Mouse (Mus musculus): ENCODE data around the gene Cavin1. TPM values are rescaled to one million over a fixed set of nuclear protein-coding genes. Genes with fewer than 3 reads are reported as not detected.

Gene Cavin1
- total RNA-seq, 2 experiments from 2014 or later = 192 to 214 TPM

GRCm38 (mm10) chr11:100916432-100916971, 54.2 kb downstream of the Cavin1 start:
- no peak for DNase-seq

- no peak for DNase-seq
Observed at GRCm38 (mm10) chr11:100915063-100915462, 55.6 kb downstream of the Cavin1 start.

- no peak for DNase-seq
Observed at GRCm38 (mm10) chr11:100914415-100914814, 56.3 kb downstream of the Cavin1 start.

DNA sequence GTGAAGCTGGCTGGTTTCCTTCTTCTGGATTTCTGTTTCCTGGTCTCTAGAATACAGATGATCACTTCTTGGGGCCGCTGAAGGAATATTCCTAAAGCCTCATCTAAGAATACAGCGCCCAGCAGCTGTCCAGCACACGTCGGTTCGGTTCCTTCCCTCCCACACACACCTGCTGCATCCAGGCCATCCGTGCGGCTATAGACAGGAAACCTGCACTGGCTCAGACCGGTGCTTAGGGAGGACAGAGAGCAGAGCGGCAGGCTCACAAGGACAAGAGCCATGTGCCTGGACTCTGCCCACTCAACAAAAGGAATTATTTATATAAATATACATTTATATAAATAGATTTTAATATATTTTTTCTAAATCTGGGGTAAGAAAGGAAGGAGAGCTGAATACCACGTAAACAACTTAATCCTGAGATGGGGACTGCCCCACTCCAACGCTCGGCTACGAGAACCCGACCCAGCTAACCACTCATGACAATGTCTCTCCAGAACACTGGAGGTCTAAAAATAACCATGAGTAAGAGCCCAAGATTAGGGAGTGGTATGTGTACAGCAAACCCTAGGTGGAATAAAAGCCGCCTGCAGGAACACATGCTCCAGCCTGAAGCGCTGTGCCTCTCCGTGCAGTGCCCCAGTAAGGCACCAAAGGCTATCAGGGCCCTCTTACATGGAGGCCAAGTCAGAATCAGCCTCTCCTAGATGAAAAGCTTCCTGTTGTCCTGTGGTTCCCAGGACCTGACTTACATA, 58.1 kb downstream of the Cavin1 start:
- DNase-seq = peak; percentile 44 to 63

DNA sequence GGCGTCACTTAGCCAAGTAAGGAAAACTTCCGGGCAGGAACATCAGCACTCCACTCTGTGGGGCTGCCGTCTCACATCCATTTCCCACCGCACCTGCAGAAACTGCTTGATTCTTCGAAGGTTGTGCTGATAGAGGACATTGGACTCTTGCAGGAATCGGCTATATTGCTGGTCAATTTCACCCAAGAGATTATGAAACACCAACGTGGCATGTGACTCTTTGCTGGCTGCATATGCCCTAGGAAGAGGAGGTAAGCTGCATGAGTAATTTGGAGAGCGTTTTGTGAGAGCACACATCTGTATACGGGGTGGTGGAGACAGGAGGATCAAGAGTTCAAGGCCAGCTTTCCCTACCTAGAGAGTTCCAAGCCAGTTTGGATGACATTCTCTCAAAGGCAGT, 62.1 kb downstream of the Cavin1 start:
- DNase-seq = no peak

DNA sequence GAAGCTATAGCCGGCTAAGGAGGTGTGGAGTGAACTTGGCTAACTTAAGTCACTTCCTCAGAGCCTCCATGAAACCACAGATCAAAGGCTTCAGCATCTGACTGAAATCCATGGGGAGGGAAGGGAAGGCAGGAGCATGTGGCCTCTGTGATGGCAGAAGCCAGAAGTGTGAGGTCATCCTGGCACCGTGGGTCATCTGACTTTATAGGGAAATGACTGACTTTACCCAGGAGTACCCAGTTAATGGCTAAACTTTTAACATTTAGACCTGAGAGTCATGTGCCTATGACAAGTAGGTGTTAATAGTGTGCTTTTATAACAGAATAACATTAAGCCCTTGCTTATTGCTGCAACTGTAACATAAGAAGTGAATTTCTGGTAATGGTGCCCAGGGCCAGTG, 62.6 kb downstream of the Cavin1 start:
- no peak for DNase-seq

DNA sequence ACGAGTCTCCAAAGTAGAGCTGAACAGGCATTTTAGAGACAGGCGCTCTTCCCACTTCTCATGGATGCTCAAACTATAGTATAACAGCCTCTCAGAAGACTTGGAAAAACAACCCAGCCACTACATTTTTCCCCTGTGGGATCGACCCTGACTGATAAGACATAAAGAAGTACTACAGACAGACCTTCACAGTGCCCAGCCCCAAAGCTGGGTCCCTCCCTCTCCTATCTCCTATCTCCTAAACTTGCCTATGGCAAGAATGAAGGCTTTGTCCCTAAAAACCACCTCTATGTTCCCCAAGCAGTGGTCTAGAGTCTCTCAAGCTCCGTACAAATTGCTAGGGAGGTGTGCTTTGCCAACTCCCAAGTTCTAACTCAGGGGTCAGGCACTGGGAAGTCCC, 63.8 kb downstream of the Cavin1 start:
- no peak for DNase-seq

Other genes with a start within 250 kb of the Cavin1 start
- gene Rab5c, start 232.7 kb downstream of the Cavin1 start, total RNA-seq (2021) = 10 to 100 TPM; 53.9 to 59.8 TPM
- not detected for gene Kcnh4, start 210.9 kb downstream of the Cavin1 start, total RNA-seq (2021)
- not detected for gene Hcrt, start 208.0 kb downstream of the Cavin1 start, total RNA-seq (2021)
- 10 to 100 TPM in 1 of 2 experiments, 1 to 10 TPM in 1; 9.8 to 13.4 TPM for gene Ghdc, start 199.9 kb downstream of the Cavin1 start, total RNA-seq (2021)
- 10 to 100 TPM; 55.0 to 60.1 TPM for gene Stat5b, start 120.2 kb downstream of the Cavin1 start, total RNA-seq (2021)
- gene Stat5a, start 111.5 kb downstream of the Cavin1 start, total RNA-seq (2021) = 10 to 100 TPM; 17.2 to 23.0 TPM
- 10 to 100 TPM; 71.8 to 83.2 TPM for gene Stat3, start 31.3 kb downstream of the Cavin1 start, total RNA-seq (2021)
- gene Atp6v0a1, start 38.6 kb upstream of the Cavin1 start, total RNA-seq (2021) = 10 to 100 TPM; 87.1 to 92.2 TPM
- gene Naglu, start 99.1 kb upstream of the Cavin1 start, total RNA-seq (2021) = 1 to 10 TPM; 7.2 to 8.4 TPM
- under 1 TPM; 0.41 to 0.77 TPM for gene Hsd17b1, start 107.5 kb upstream of the Cavin1 start, total RNA-seq (2021)
- 10 to 100 TPM; 17.4 to 18.8 TPM for gene Coasy, start 111.7 kb upstream of the Cavin1 start, total RNA-seq (2021)
- gene Mlx, start 116.4 kb upstream of the Cavin1 start, total RNA-seq (2021) = 10 to 100 TPM; 17.2 to 17.9 TPM
- 1 to 10 TPM; 2.4 to 2.6 TPM for gene Psmc3ip, start 124.5 kb upstream of the Cavin1 start, total RNA-seq (2021)
- gene Retreg3, start 149.0 kb upstream of the Cavin1 start, total RNA-seq (2021) = 10 to 100 TPM; 29.7 to 31.6 TPM
- 10 to 100 TPM; 23.9 to 25.6 TPM for gene Tubg1, start 149.1 kb upstream of the Cavin1 start, total RNA-seq (2021)
- gene Tubg2, start 185.0 kb upstream of the Cavin1 start, total RNA-seq (2021) = 1 to 10 TPM; 2.3 to 3.7 TPM
- gene Cntnap1, start 199.6 kb upstream of the Cavin1 start, total RNA-seq (2021) = 1 to 10 TPM; 1.1 to 1.9 TPM
- gene Plekhh3, start 200.5 kb upstream of the Cavin1 start, total RNA-seq (2021) = 10 to 100 TPM; 12.6 to 12.8 TPM
- gene Ccr10, start 204.6 kb upstream of the Cavin1 start, total RNA-seq (2021) = not detected

All from heart, adult 18-20 months (tissue).